Mouse (Mus musculus): Measurements from ENCODE around the gene Pla2g12a. TPM values are rescaled to one million over a fixed set of nuclear protein-coding genes. Genes with fewer than 3 reads are reported as not detected.
A peak's percentile ranks its signal among the peaks of the same experiment; 100 is the strongest.

Pla2g12a gene
- polyA plus RNA-seq, 1 experiment = 32.2 TPM

- H3K36me3 ChIP-seq (ENCODE audit: control insufficient read depth, insufficient read depth, low read length) = peaks cover 2% of the 10 kb centered on the region; the same call in 1 of the 2 replicates
- H3K27ac ChIP-seq (ENCODE audit: insufficient read depth, low read depth, low read length) = no peak overlapping the region
- H3K4me3 ChIP-seq (ENCODE audit: low read depth, low read length) = no peak overlapping the region
- peaks cover 14% of the 10 kb centered on the region for H3K4me1 ChIP-seq (ENCODE audit: control insufficient read depth, insufficient read depth, insufficient read length, low read length)
- TF ChIP-seq CTCF (IDR thresholded peaks at IDR 0.05; ENCODE audit: extremely low read depth, insufficient read length, insufficient replicate concordance, low read depth, low read length) = no peak
- no peak for TF ChIP-seq POLR2A (IDR thresholded peaks at IDR 0.05; ENCODE audit: low read depth, low read length)
- WGBS = 24% methylated on average over 6 of the region's 6 CpGs
- H3K27me3 ChIP-seq (ENCODE audit: control insufficient read depth, insufficient read depth, low read length) = no peaks in the 10 kb centered on the region
Measured at GRCm38 (mm10) chr3:129896591-129896990, 18.2 kb downstream of the Pla2g12a start.

- WGBS = 59% methylated on average over 4 of the region's 4 CpGs
- Histone ChIP-seq H3K36me3 (ENCODE audit: control insufficient read depth, insufficient read depth, low read length) (no peaks in the 10 kb centered on the region), H3K27ac (ENCODE audit: insufficient read depth, low read depth, low read length) (no peak overlapping the region), H3K27me3 (ENCODE audit: control insufficient read depth, insufficient read depth, low read length) (no peaks in the 10 kb centered on the region), H3K4me1 (ENCODE audit: control insufficient read depth, insufficient read depth, insufficient read length, low read length) (peaks cover 20% of the 10 kb centered on the region), H3K4me3 (ENCODE audit: low read depth, low read length) (no peak overlapping the region)
- TF ChIP-seq POLR2A (IDR thresholded peaks at IDR 0.05; ENCODE audit: low read depth, low read length) (no peak), CTCF (IDR thresholded peaks at IDR 0.05; ENCODE audit: extremely low read depth, insufficient read length, insufficient replicate concordance, low read depth, low read length) (no peak)
Measured at GRCm38 (mm10) chr3:129898886-129899285, 20.5 kb downstream of the Pla2g12a start.

GRCm38 (mm10) chr3:129901271-129901809, 22.9 kb downstream of the Pla2g12a start, which contains the start of gene Casp6:
Gene Casp6 (plus strand): TSS chr3:129901425.
- H3K4me3 ChIP-seq (ENCODE audit: low read depth, low read length) = peak within 1 kb of the TSS; percentile 98
- WGBS = under 1% methylated on average over 34 of the region's 34 CpGs
- H3K4me1 ChIP-seq (ENCODE audit: control insufficient read depth, insufficient read depth, insufficient read length, low read length) = peaks cover 22% of the 10 kb centered on the region
- peak within 1 kb of the TSS; percentile 61 for H3K27ac ChIP-seq (ENCODE audit: insufficient read depth, low read depth, low read length)
- TF ChIP-seq POLR2A (IDR thresholded peaks at IDR 0.05; ENCODE audit: low read depth, low read length) (peak; percentile 82), CTCF (IDR thresholded peaks at IDR 0.05; ENCODE audit: extremely low read depth, insufficient read length, insufficient replicate concordance, low read depth, low read length) (no peak)
- no peaks in the 10 kb centered on the region for H3K27me3 ChIP-seq (ENCODE audit: control insufficient read depth, insufficient read depth, low read length)
- peaks cover 7% of the 10 kb centered on the region for H3K36me3 ChIP-seq (ENCODE audit: control insufficient read depth, insufficient read depth, low read length)

GRCm38 (mm10) chr3:129903369-129903768, 25.0 kb downstream of the Pla2g12a start:
- no peaks in the 10 kb centered on the region for H3K27me3 ChIP-seq (ENCODE audit: control insufficient read depth, insufficient read depth, low read length)
- no peak overlapping the region for H3K27ac ChIP-seq (ENCODE audit: insufficient read depth, low read depth, low read length)
- WGBS = 85% methylated on average over 3 of the region's 3 CpGs
- TF ChIP-seq POLR2A (IDR thresholded peaks at IDR 0.05; ENCODE audit: low read depth, low read length) (no peak), CTCF (IDR thresholded peaks at IDR 0.05; ENCODE audit: extremely low read depth, insufficient read length, insufficient replicate concordance, low read depth, low read length) (no peak)
- H3K4me3 ChIP-seq (ENCODE audit: low read depth, low read length) = peak overlapping the region; percentile 10; the same call in 1 of the 2 replicates
- peaks cover 17% of the 10 kb centered on the region for H3K4me1 ChIP-seq (ENCODE audit: control insufficient read depth, insufficient read depth, insufficient read length, low read length)
- peaks cover 18% of the 10 kb centered on the region for H3K36me3 ChIP-seq (ENCODE audit: control insufficient read depth, insufficient read depth, low read length)

- TF ChIP-seq POLR2A (IDR thresholded peaks at IDR 0.05; ENCODE audit: low read depth, low read length) = no peak
- no peak for TF ChIP-seq CTCF (IDR thresholded peaks at IDR 0.05; ENCODE audit: extremely low read depth, insufficient read length, insufficient replicate concordance, low read depth, low read length)
Measured at GRCm38 (mm10) chr3:129903866-129904265, 25.5 kb downstream of the Pla2g12a start.

GRCm38 (mm10) chr3:129904381-129905132, 26.2 kb downstream of the Pla2g12a start:
- Histone ChIP-seq H3K27ac (ENCODE audit: insufficient read depth, low read depth, low read length) (no peak overlapping the region), H3K36me3 (ENCODE audit: control insufficient read depth, insufficient read depth, low read length) (peaks cover 28% of the 10 kb centered on the region), H3K4me3 (ENCODE audit: low read depth, low read length) (no peak overlapping the region), H3K4me1 (ENCODE audit: control insufficient read depth, insufficient read depth, insufficient read length, low read length) (peaks cover 17% of the 10 kb centered on the region), H3K27me3 (ENCODE audit: control insufficient read depth, insufficient read depth, low read length) (no peaks in the 10 kb centered on the region)
- TF ChIP-seq CTCF (IDR thresholded peaks at IDR 0.05; ENCODE audit: extremely low read depth, insufficient read length, insufficient replicate concordance, low read depth, low read length) (no peak), POLR2A (IDR thresholded peaks at IDR 0.05; ENCODE audit: low read depth, low read length) (no peak)
- 71% methylated on average over 7 of the region's 7 CpGs for WGBS

More at GRCm38 (mm10) chr3:129903866-129904265, 25.5 kb downstream of the Pla2g12a start:
- Histone ChIP-seq H3K36me3 (ENCODE audit: control insufficient read depth, insufficient read depth, low read length) (peaks cover 23% of the 10 kb centered on the region), H3K4me3 (ENCODE audit: low read depth, low read length) (peak overlapping the region; percentile 10; the same call in 1 of the 2 replicates), H3K27me3 (ENCODE audit: control insufficient read depth, insufficient read depth, low read length) (no peaks in the 10 kb centered on the region), H3K27ac (ENCODE audit: insufficient read depth, low read depth, low read length) (no peak overlapping the region), H3K4me1 (ENCODE audit: control insufficient read depth, insufficient read depth, insufficient read length, low read length) (peaks cover 17% of the 10 kb centered on the region)
- WGBS = 64% methylated on average over 8 of the region's 8 CpGs

GRCm38 (mm10) chr3:129912025-129912424, 33.6 kb downstream of the Pla2g12a start:
- Histone ChIP-seq H3K4me3 (ENCODE audit: low read depth, low read length) (no peak overlapping the region), H3K36me3 (ENCODE audit: control insufficient read depth, insufficient read depth, low read length) (peaks cover 59% of the 10 kb centered on the region), H3K27me3 (ENCODE audit: control insufficient read depth, insufficient read depth, low read length) (no peaks in the 10 kb centered on the region), H3K27ac (ENCODE audit: insufficient read depth, low read depth, low read length) (no peak overlapping the region), H3K4me1 (ENCODE audit: control insufficient read depth, insufficient read depth, insufficient read length, low read length) (no peaks in the 10 kb centered on the region)
- WGBS = 94% methylated on average over 14 of the region's 14 CpGs
- TF ChIP-seq POLR2A (IDR thresholded peaks at IDR 0.05; ENCODE audit: low read depth, low read length) (no peak), CTCF (IDR thresholded peaks at IDR 0.05; ENCODE audit: extremely low read depth, insufficient read length, insufficient replicate concordance, low read depth, low read length) (no peak)

Data from small intestine, adult 2 months (tissue).